Mouse (Mus musculus) kidney, postnatal 14 days (tissue): Measurements from ENCODE around the gene Uspl1.

ENCODE experiments used
- DNase-seq: peaks from one replicate; pipeline ENCODE4 v3.0.0; 2022; ENCODE audit warnings: mixed read lengths

The Uspl1 gene

GRCm38 (mm10) chr5:149168816-149169215, 15.3 kb upstream of the Uspl1 start:
- DNase-seq = no peak

GRCm38 (mm10) chr5:149170841-149171588, 13.1 kb upstream of the Uspl1 start:
- no peak for DNase-seq

- no peak for DNase-seq
Observed at GRCm38 (mm10) chr5:149172246-149172645, 11.9 kb upstream of the Uspl1 start.

GRCm38 (mm10) chr5:149174527-149174926, 9.6 kb upstream of the Uspl1 start:
- no peak for DNase-seq

GRCm38 (mm10) chr5:149175736-149176135, 8.4 kb upstream of the Uspl1 start:
- no peak for DNase-seq

GRCm38 (mm10) chr5:149178095-149178494, 6.1 kb upstream of the Uspl1 start:
- DNase-seq = no peak

GRCm38 (mm10) chr5:149179826-149180225, 4.3 kb upstream of the Uspl1 start:
- no peak for DNase-seq

GRCm38 (mm10) chr5:149182186-149182870, 1.8 kb upstream of the Uspl1 start:
- no peak for DNase-seq

- no peak for DNase-seq
Observed at GRCm38 (mm10) chr5:149183122-149183521, 1.0 kb upstream of the Uspl1 start.

- no peak for DNase-seq
Observed at GRCm38 (mm10) chr5:149183721-149184103, 438 bp upstream of the Uspl1 start.

- peak; percentile 59 for DNase-seq
Observed at GRCm38 (mm10) chr5:149184844-149185186, 665 bp downstream of the Uspl1 start.

- no peak for DNase-seq
Observed at GRCm38 (mm10) chr5:149185806-149186205, 1.7 kb downstream of the Uspl1 start.

- no peak for DNase-seq
Observed at GRCm38 (mm10) chr5:149190160-149190559, 6.0 kb downstream of the Uspl1 start.

GRCm38 (mm10) chr5:149196611-149197010, 12.5 kb downstream of the Uspl1 start:
- no peak for DNase-seq

- no peak for DNase-seq
Observed at GRCm38 (mm10) chr5:149198782-149199181, 14.6 kb downstream of the Uspl1 start.

GRCm38 (mm10) chr5:149202941-149203340, 18.8 kb downstream of the Uspl1 start:
- peak; percentile 22 for DNase-seq

- no peak for DNase-seq
Observed at GRCm38 (mm10) chr5:149203796-149204375, 19.7 kb downstream of the Uspl1 start.

- DNase-seq = no peak
Observed at GRCm38 (mm10) chr5:149204822-149205221, 20.7 kb downstream of the Uspl1 start.

- DNase-seq = no peak
Observed at GRCm38 (mm10) chr5:149205265-149205664, 21.1 kb downstream of the Uspl1 start.

- DNase-seq = no peak
Observed at GRCm38 (mm10) chr5:149206286-149206685, 22.1 kb downstream of the Uspl1 start.

GRCm38 (mm10) chr5:149207661-149208060, 23.5 kb downstream of the Uspl1 start:
- DNase-seq = no peak

- no peak for DNase-seq
Observed at GRCm38 (mm10) chr5:149208776-149209175, 24.6 kb downstream of the Uspl1 start.

- DNase-seq = no peak
Observed at GRCm38 (mm10) chr5:149209328-149209727, 25.2 kb downstream of the Uspl1 start.

- DNase-seq = no peak
Observed at GRCm38 (mm10) chr5:149211041-149211440, 26.9 kb downstream of the Uspl1 start.
